Mouse (Mus musculus): ENCODE results near the gene Camta2.

- TF ChIP-seq ZNF384 (IDR thresholded peaks at IDR 0.05; ENCODE audit: low read depth, low read length) (no peak), MAFK (IDR thresholded peaks at IDR 0.05; ENCODE audit: insufficient read depth, low read depth, low read length) (no peak), CHD2 (IDR thresholded peaks at IDR 0.05; ENCODE audit: low read depth, low read length) (no peak), HCFC1 (IDR thresholded peaks at IDR 0.05; ENCODE audit: borderline replicate concordance, insufficient read depth, low read length) (no peak), ZC3H11A (IDR thresholded peaks at IDR 0.05; ENCODE audit: borderline replicate concordance, low read depth, low read length) (no peak)
Observed at GRCm38 (mm10) chr11:70667271-70668150, 20.4 kb downstream of the Camta2 start.
